Mouse (Mus musculus) E14TG2a.4 (cell line): Measurements from ENCODE around the gene Pglyrp4.

ENCODE experiments used
- H3K27me3 ChIP-seq: 2 replicates; pipeline ENCODE4 v1.6.1; 2014; ENCODE audit warnings: low read length, control low read depth; ENCODE audit not compliant: insufficient read depth
- H3K36me3 ChIP-seq: 2 replicates; pipeline ENCODE4 v1.6.1; 2014; ENCODE audit warnings: low read length, control low read depth; ENCODE audit not compliant: insufficient read depth
- H3K4me1 ChIP-seq: replicated peaks from 2 replicates; pipeline ENCODE4 v1.6.1; 2014; ENCODE audit warnings: low read depth, low read length, control low read depth
- H3K4me3 ChIP-seq: replicated peaks from 2 replicates; pipeline ENCODE4 v1.5.1; 2014; ENCODE audit warnings: mild to moderate bottlenecking, low read length
- H3K9me3 ChIP-seq: 2 replicates; pipeline ENCODE4 v1.6.1; 2014; ENCODE audit warnings: low read length, control low read depth
- CTCF ChIP-seq: conservative IDR thresholded peaks from 2 replicates; pipeline ENCODE4 v1.5.1; 2014; ENCODE audit warnings: low read length
- NANOG ChIP-seq: IDR thresholded peaks from 2 replicates; pipeline ENCODE4 v1.6.1; 2014; ENCODE audit warnings: borderline replicate concordance, low read length, mixed read lengths
- POU5F1 ChIP-seq: IDR thresholded peaks from 2 replicates; pipeline ENCODE4 v1.6.1; 2014; ENCODE audit warnings: low read length, borderline replicate concordance

The Pglyrp4 gene

DNA sequence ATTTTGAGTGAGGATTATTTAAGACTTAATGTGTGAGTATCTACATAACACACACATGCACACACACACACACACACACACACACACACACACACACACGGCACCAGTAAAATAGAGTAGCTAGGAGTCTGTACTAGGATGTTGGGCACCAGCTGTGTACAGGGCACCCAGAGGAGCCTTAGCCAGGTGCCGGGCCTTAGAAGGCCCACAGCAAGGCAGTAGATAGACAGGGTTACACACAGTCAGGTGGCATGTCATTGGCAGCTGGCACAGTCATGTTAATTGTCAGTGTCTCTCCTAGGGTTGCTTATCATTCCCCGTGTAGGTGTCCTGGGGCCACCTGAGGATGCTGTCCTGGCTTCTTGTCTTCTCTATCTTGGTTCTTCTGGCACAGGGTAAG is at the start of gene Pglyrp4:
Pglyrp4 (plus strand) TSS at position 301 of the 400 bp plus-strand sequence.
- H3K4me3 ChIP-seq, result no peak within 1 kb of the TSS

GRCm38 (mm10) chr3:90678656-90679055 is 48.0 kb upstream of the Pglyrp4 start:
- no peak overlapping the region for H3K4me3 ChIP-seq
- H3K27me3 ChIP-seq, result no peaks in the 10 kb centered on the region

More for the DNA sequence above, at the start of gene Pglyrp4:
- Histone ChIP-seq H3K27me3 (no peaks in the 10 kb centered on the region), H3K36me3 (no peaks in the 10 kb centered on the region), H3K9me3 (no peaks in the 10 kb centered on the region), H3K4me1 (no peaks in the 10 kb centered on the region)
- TF ChIP-seq POU5F1, result no peak
- TF ChIP-seq NANOG, result no peak
- no peak for TF ChIP-seq CTCF

DNA sequence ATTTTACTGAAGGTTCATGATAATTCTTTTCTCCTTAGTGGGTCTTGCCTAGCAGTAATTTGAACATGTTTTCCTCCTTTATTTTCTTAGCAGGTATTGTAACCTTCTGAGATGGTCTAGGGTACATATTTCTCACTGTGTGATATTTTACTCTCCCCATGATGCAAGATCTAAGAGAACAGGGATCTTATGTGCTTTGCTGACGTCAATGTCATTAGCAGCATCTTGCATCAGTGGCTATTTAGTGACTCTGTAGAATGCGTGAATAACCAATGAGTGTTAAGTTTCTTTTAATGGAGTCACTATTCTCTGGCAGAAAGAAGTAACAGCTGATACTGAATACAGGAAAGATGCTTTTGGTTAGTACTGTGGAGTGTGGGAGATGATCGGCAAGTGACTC is 42.8 kb upstream of the Pglyrp4 start:
- no peak for TF ChIP-seq CTCF
- TF ChIP-seq POU5F1, result no peak
- TF ChIP-seq NANOG, result no peak
- H3K4me1 ChIP-seq, result no peaks in the 10 kb centered on the region
- H3K36me3 ChIP-seq, result no peaks in the 10 kb centered on the region
- H3K9me3 ChIP-seq, result peaks cover 51% of the 10 kb centered on the region
- H3K4me3 ChIP-seq, result no peak overlapping the region
- H3K27me3 ChIP-seq, result no peaks in the 10 kb centered on the region

More at GRCm38 (mm10) chr3:90678656-90679055, 48.0 kb upstream of the Pglyrp4 start:
- H3K9me3 ChIP-seq, result peaks cover 28% of the 10 kb centered on the region
- H3K36me3 ChIP-seq, result no peaks in the 10 kb centered on the region
- H3K4me1 ChIP-seq, result no peaks in the 10 kb centered on the region
- TF ChIP-seq CTCF, result no peak
- TF ChIP-seq NANOG, result no peak
- TF ChIP-seq POU5F1, result no peak

GRCm38 (mm10) chr3:90686835-90687234 is 39.9 kb upstream of the Pglyrp4 start:
- H3K27me3 ChIP-seq, result no peaks in the 10 kb centered on the region; the same call in 1 of the 2 replicates
- H3K36me3 ChIP-seq, result no peaks in the 10 kb centered on the region
- no peak overlapping the region for H3K4me3 ChIP-seq
- TF ChIP-seq POU5F1 (no peak), NANOG (no peak), CTCF (no peak)
- peaks cover 29% of the 10 kb centered on the region for H3K9me3 ChIP-seq
- H3K4me1 ChIP-seq, result no peaks in the 10 kb centered on the region

DNA sequence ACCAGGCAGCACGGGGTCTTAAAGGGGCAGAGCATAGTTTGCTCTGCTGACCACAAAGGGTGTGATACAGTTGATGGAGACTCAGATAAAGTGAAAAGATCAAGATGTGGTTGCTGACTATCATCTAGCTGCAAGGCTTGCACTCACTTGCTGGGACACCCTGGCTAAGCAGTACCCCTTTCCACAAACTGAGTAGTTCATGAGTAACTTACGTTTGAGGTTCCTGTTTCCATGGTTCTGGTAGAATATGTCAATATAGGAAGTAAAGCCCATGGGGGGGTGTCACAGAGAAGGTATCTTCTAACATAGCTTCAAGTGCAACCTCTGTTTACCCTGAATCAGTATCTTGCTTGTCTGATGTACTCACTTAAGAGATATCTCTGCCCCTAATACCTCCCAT is 33.2 kb upstream of the Pglyrp4 start:
- no peaks in the 10 kb centered on the region for H3K36me3 ChIP-seq
- no peaks in the 10 kb centered on the region for H3K4me1 ChIP-seq
- no peak overlapping the region for H3K4me3 ChIP-seq
- H3K27me3 ChIP-seq, result peaks cover 4% of the 10 kb centered on the region
- TF ChIP-seq NANOG, result no peak
- no peak for TF ChIP-seq POU5F1
- no peak for TF ChIP-seq CTCF
- no peaks in the 10 kb centered on the region for H3K9me3 ChIP-seq

GRCm38 (mm10) chr3:90695613-90696012 is 31.1 kb upstream of the Pglyrp4 start, which contains the start of gene S100a9:
TSS of gene S100a9 (minus strand) at chr3:90695721.
- Histone ChIP-seq H3K9me3 (no peaks in the 10 kb centered on the region), H3K4me3 (no peak within 1 kb of the TSS), H3K36me3 (no peaks in the 10 kb centered on the region), H3K4me1 (no peaks in the 10 kb centered on the region), H3K27me3 (peaks cover 4% of the 10 kb centered on the region)
- TF ChIP-seq POU5F1, result no peak
- no peak for TF ChIP-seq NANOG
- TF ChIP-seq CTCF, result no peak

GRCm38 (mm10) chr3:90702244-90702643 is 24.5 kb upstream of the Pglyrp4 start:
- Histone ChIP-seq H3K4me1 (no peaks in the 10 kb centered on the region), H3K9me3 (no peaks in the 10 kb centered on the region), H3K27me3 (no peaks in the 10 kb centered on the region), H3K4me3 (no peak overlapping the region), H3K36me3 (no peaks in the 10 kb centered on the region)
- TF ChIP-seq NANOG (no peak), POU5F1 (no peak), CTCF (no peak)

DNA sequence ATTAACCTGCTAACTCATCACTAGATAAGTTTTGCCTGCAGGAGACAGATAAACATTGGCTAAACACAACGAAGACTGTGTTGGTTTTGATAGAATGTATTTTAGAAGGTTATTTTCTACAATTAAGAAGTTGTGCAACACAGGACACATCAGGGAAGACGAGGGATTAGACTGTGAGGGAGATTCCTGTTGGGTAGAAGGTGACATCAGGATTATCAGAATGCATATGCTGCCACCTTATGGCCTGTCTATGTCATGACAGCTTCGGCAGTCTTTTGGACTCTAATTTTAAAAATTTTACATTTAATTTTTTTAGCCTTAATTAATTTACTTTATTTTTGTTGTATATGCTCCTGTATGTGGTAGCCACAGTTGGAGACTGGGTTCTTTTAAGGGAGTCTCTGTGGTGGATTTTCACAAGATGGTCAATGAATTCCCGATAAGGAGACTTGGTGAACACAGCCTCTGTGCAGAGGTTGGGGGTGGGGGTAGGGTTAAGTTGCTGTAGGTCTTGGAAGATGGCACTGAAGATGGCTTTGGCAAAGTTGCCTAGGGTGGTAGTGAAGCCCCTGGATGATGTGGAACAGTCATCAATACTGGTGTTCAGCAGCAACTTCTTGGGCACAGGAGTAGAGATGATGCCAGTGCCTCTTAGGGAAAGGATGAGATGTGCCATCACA is 18.0 kb upstream of the Pglyrp4 start:
- peaks cover 3% of the 10 kb centered on the region; the same call in 1 of the 2 replicates for H3K4me1 ChIP-seq

More for the DNA sequence above, 18.0 kb upstream of the Pglyrp4 start:
- no peak overlapping the region for H3K4me3 ChIP-seq
- no peaks in the 10 kb centered on the region for H3K9me3 ChIP-seq
- H3K27me3 ChIP-seq, result peaks cover 9% of the 10 kb centered on the region
- H3K36me3 ChIP-seq, result no peaks in the 10 kb centered on the region
- TF ChIP-seq POU5F1, result no peak
- TF ChIP-seq CTCF, result peak; percentile 84
